In genomic region chr3:152151725-152152482, GRCm38 (mm10) we compare ENCODE assay signal across 7 mouse cellular contexts. TPM values are rescaled to one million over a fixed set of nuclear protein-coding genes. Genes with fewer than 3 reads are reported as not detected.
DNase-seq lines count a peak whose midpoint lies in the region; ATAC-seq and TF ChIP-seq lines count a peak whose summit lies in the region.

No protein-coding gene starts in this region.

- ATAC-seq in hindbrain, embryonic 13.5 days (ENCODE audit: low FRiP score), result no peak
- ATAC-seq in stomach, embryonic 16.5 days (ENCODE audit: insufficient read depth, low FRiP score), result peak; percentile 65

- H3K36me3 ChIP-seq in CH12.LX (replicated peaks in 1 of 2; ENCODE audit: control insufficient read depth in 1 of 2, insufficient read depth in 1 of 2, low read length in 1 of 2), result no peaks in the 10 kb centered on the region
- no peaks in the 10 kb centered on the region for H3K36me3 ChIP-seq in hindbrain, embryonic 13.5 days
- H3K36me3 ChIP-seq in liver, adult 2 months (ENCODE audit: control insufficient read depth, insufficient read depth, low read length), result no peaks in the 10 kb centered on the region
- no peaks in the 10 kb centered on the region for H3K36me3 ChIP-seq in stomach, embryonic 16.5 days (ENCODE audit: control insufficient read depth, insufficient read depth, low read length)

- no peak for TF ChIP-seq RAD21 in CH12.LX (IDR thresholded peaks at IDR 0.05; ENCODE audit: low read depth, low read length)

- H3K4me3 ChIP-seq in CH12.LX (replicated peaks in 1 of 3; ENCODE audit: low read depth in 2 of 3, low read length in 2 of 3, poor library complexity in 1 of 3), result peak overlapping the region in 1 of 3 experiments; percentile 29
- peak overlapping the region; percentile 19; the same call in 1 of the 2 replicates for H3K4me3 ChIP-seq in hindbrain, embryonic 13.5 days
- no peak overlapping the region; the same call in 1 of the 2 replicates for H3K4me3 ChIP-seq in liver, adult 2 months (ENCODE audit: insufficient read depth, low read depth, low read length)
- no peak overlapping the region for H3K4me3 ChIP-seq in stomach, embryonic 16.5 days (replicated peaks; ENCODE audit: low read length)

- no peaks in the 10 kb centered on the region for H3K9me3 ChIP-seq in CH12.LX (replicated peaks; ENCODE audit: low read length)
- no peaks in the 10 kb centered on the region for H3K9me3 ChIP-seq in hindbrain, embryonic 13.5 days
- H3K9me3 ChIP-seq in stomach, embryonic 16.5 days (replicated peaks; ENCODE audit: control insufficient read depth, low read length), result no peaks in the 10 kb centered on the region

- no peak for TF ChIP-seq CTCF in CH12.LX (conservative IDR thresholded peaks at IDR 0.05 in 1 of 2, IDR thresholded peaks at IDR 0.05 in 1 of 2; ENCODE audit: low read depth in 2 of 2, low read length in 2 of 2)
- no peak for TF ChIP-seq CTCF in liver, adult 2 months (IDR thresholded peaks at IDR 0.05; ENCODE audit: low read depth, low read length)

- intact Hi-C loops in gastrocnemius, postnatal 14 days (cut with DNase I; ENCODE audit: low total_unique reads), result no loop called here

- no peak for DNase-seq in CH12.LX (ENCODE audit: extremely low read depth)
- DNase-seq in MEL-GATA-1-ER (ENCODE audit: extremely low read depth, low read depth), result peak; percentile 39
- DNase-seq in liver, adult 2 months (ENCODE audit: extremely low read depth, low read depth, low spot score), result peak; percentile 77
- no peak for DNase-seq in gastrocnemius, adult 18-20 months (ENCODE audit: low spot score)
- no peak for DNase-seq in gastrocnemius, postnatal 14 days

- 69% methylated on average over 29 of the region's 29 CpGs for WGBS in hindbrain, embryonic 13.5 days
- WGBS in liver, adult 2 months, result 50% methylated on average over 25 of the region's 29 CpGs
- 59% methylated on average over 21 of the region's 29 CpGs for WGBS in stomach, embryonic 16.5 days

- H3K27ac ChIP-seq in CH12.LX (ENCODE audit: insufficient read depth, low read depth), result no peak overlapping the region
- H3K27ac ChIP-seq in hindbrain, embryonic 13.5 days, result no peak overlapping the region
- no peak overlapping the region for H3K27ac ChIP-seq in liver, adult 2 months (replicated peaks; ENCODE audit: insufficient read depth, low read depth, low read length)
- no peak overlapping the region for H3K27ac ChIP-seq in stomach, embryonic 16.5 days (ENCODE audit: low read length)

- dilution Hi-C loops in CH12.LX (cut with MboI; ENCODE audit: extremely low pct_ligation_motif_present, extremely low pct_unique_long_range_greater_than_20kb, low sequenced_read_pairs), result no loop called here

- TF ChIP-seq POLR2A in CH12.LX (IDR thresholded peaks at IDR 0.05; ENCODE audit: low read depth, low read length), result no peak
- TF ChIP-seq POLR2A in liver, adult 2 months (IDR thresholded peaks at IDR 0.05; ENCODE audit: extremely low read depth, insufficient read depth, low read length), result no peak

- TF ChIP-seq EP300 in CH12.LX (IDR thresholded peaks at IDR 0.05; ENCODE audit: low read length), result no peak; the same call in 1 of the 2 replicates

- in situ Hi-C loops in CH12.LX (cut with MboI; ENCODE audit: low pct_ligation_motif_present, low pct_unique_long_range_greater_than_20kb, low sequenced_read_pairs), result no loop called here

- peaks cover 11 to 24% of the 10 kb centered on the region in 2 experiments for H3K4me1 ChIP-seq in CH12.LX (ENCODE audit: control insufficient read depth in 1 of 2, insufficient read depth in 2 of 2)
- H3K4me1 ChIP-seq in hindbrain, embryonic 13.5 days (replicated peaks), result peaks cover 6% of the 10 kb centered on the region; the same call in 1 of the 2 replicates
- no peaks in the 10 kb centered on the region for H3K4me1 ChIP-seq in liver, adult 2 months (ENCODE audit: control insufficient read depth, insufficient read depth, low read length)
- H3K4me1 ChIP-seq in stomach, embryonic 16.5 days (ENCODE audit: control insufficient read depth, insufficient read depth, low read length), result peaks cover 14% of the 10 kb centered on the region; the same call in 1 of the 2 replicates

- peak overlapping the region; percentile 45; the same call in 1 of the 2 replicates for H3K4me2 ChIP-seq in CH12.LX (ENCODE audit: insufficient read depth, low read depth, poor library complexity, severe bottlenecking)
- H3K4me2 ChIP-seq in hindbrain, embryonic 13.5 days, result peak overlapping the region; percentile 39
- peak overlapping the region; percentile 28 for H3K4me2 ChIP-seq in stomach, embryonic 16.5 days (ENCODE audit: low read depth, low read length)

- no peaks in the 10 kb centered on the region for H3K27me3 ChIP-seq in CH12.LX (replicated peaks)
- H3K27me3 ChIP-seq in hindbrain, embryonic 13.5 days, result no peaks in the 10 kb centered on the region
- H3K27me3 ChIP-seq in liver, adult 2 months (ENCODE audit: control insufficient read depth, insufficient read depth, low read length), result no peaks in the 10 kb centered on the region
- no peaks in the 10 kb centered on the region for H3K27me3 ChIP-seq in stomach, embryonic 16.5 days (ENCODE audit: control insufficient read depth, insufficient read depth, low read length)

- H3K9ac ChIP-seq in CH12.LX (ENCODE audit: insufficient read depth, low read depth), result no peak overlapping the region
- no peak overlapping the region for H3K9ac ChIP-seq in hindbrain, embryonic 13.5 days
- H3K9ac ChIP-seq in liver, adult 2 months (ENCODE audit: low read depth, low read length), result no peak overlapping the region
- H3K9ac ChIP-seq in stomach, embryonic 16.5 days (ENCODE audit: low read length), result no peak overlapping the region

- no peaks in the 10 kb centered on the region for H3K79me2 ChIP-seq in CH12.LX (replicated peaks; ENCODE audit: control insufficient read depth, extremely low read depth, insufficient read depth, poor library complexity, severe bottlenecking)
- H3K79me2 ChIP-seq in liver, adult 2 months (ENCODE audit: control insufficient read depth, insufficient read depth, low read length), result no peaks in the 10 kb centered on the region

TF ChIP-seq in CH12.LX, 34 proteins besides CTCF, POLR2A, EP300 and RAD21:
- peak; percentile 37; the same call in 1 of the 2 replicates for TF ChIP-seq JUN (IDR thresholded peaks at IDR 0.05; ENCODE audit: insufficient read depth, low read depth, low read length)
- no peak; the same call in 1 of the 2 replicates for TF ChIP-seq MEF2A (IDR thresholded peaks at IDR 0.05; ENCODE audit: borderline replicate concordance, low read depth, low read length)
- peak; percentile 27; the same call in 1 of the 2 replicates for TF ChIP-seq MXI1 (IDR thresholded peaks at IDR 0.05; ENCODE audit: low read depth, low read length)
- TF ChIP-seq ZKSCAN1 (IDR thresholded peaks at IDR 0.05; ENCODE audit: borderline replicate concordance, low read depth, low read length), result no peak
- no peak for TF ChIP-seq ZC3H11A (IDR thresholded peaks at IDR 0.05; ENCODE audit: low read depth, low read length)
- TF ChIP-seq HCFC1 (IDR thresholded peaks at IDR 0.05; ENCODE audit: low read depth, low read length), result no peak
- TF ChIP-seq USF1 (IDR thresholded peaks at IDR 0.05; ENCODE audit: low read depth, low read length), result no peak
- TF ChIP-seq ZNF384 (IDR thresholded peaks at IDR 0.05; ENCODE audit: low read depth, low read length), result no peak
TF ChIP-seq in CH12.LX: peak in this region for 2.

RNA-seq across cellular contexts. Expression of gene Gipc2, which starts 14.1 kb away (rescaled TPM):
- total RNA-seq in CH12.LX (2012; rRNA removed) (0.38 TPM in 1 of 2 replicates, not detected in the other), CH12.LX (2014; rRNA removed) (0.24 TPM in 1 of 2 replicates, not detected in the other)
- 1.2 and 1.7 TPM in 2 replicates for polyA plus RNA-seq in CH12.LX (2012; ENCODE audit: insufficient read length, low read depth)
- polyA plus RNA-seq in hindbrain, embryonic 13.5 days (2015; fragmentation: Nextera tagmentation; extraction: Ambion mirVana), result 8.4 and 9.2 TPM in 2 replicates
- total RNA-seq in liver, adult 2 months (2014; rRNA removed), result 0.34 and 0.46 TPM in 2 replicates
- 0.05 and 0.22 TPM in 2 replicates for polyA plus RNA-seq in liver, adult 2 months (2012; rRNA removed)
- 56.1 and 59.9 TPM in 2 replicates for polyA plus RNA-seq in stomach, embryonic 16.5 days (2015; fragmentation: Nextera tagmentation; extraction: Ambion mirVana)
- total RNA-seq in gastrocnemius, adult 18-20 months (2021), result under 1 TPM in 1 of 2 experiments, not detected in 1; 0.55 TPM
- total RNA-seq in gastrocnemius, postnatal 14 days (2021), result 1 to 10 TPM in 1 of 2 experiments, under 1 TPM in 1; 0.82 to 1.1 TPM

RNA-seq across cellular contexts. Expression of gene Dnajb4, which starts 58.2 kb away (rescaled TPM):
- total RNA-seq in CH12.LX (2012; rRNA removed), result 11.7 and 14.9 TPM in 2 replicates
- 26.4 and 30.0 TPM in 2 replicates for total RNA-seq in CH12.LX (2014; rRNA removed)
- 17.7 and 19.5 TPM in 2 replicates for polyA plus RNA-seq in CH12.LX (2012; ENCODE audit: insufficient read length, low read depth)
- polyA plus RNA-seq in hindbrain, embryonic 13.5 days (2015; fragmentation: Nextera tagmentation; extraction: Ambion mirVana), result 37.0 and 37.5 TPM in 2 replicates
- total RNA-seq in liver, adult 2 months (2014; rRNA removed), result 22.4 and 23.0 TPM in 2 replicates
- 5.3 and 6.3 TPM in 2 replicates for polyA plus RNA-seq in liver, adult 2 months (2012; rRNA removed)
- polyA plus RNA-seq in stomach, embryonic 16.5 days (2015; fragmentation: Nextera tagmentation; extraction: Ambion mirVana), result 38.9 and 39.8 TPM in 2 replicates
- 100 to 1,000 TPM in 1 of 2 experiments, 10 to 100 TPM in 1; 51.5 to 107 TPM for total RNA-seq in gastrocnemius, adult 18-20 months (2021)
- 10 to 100 TPM; 45.4 to 48.2 TPM for total RNA-seq in gastrocnemius, postnatal 14 days (2021)

RNA-seq across cellular contexts. Expression of gene Fubp1, which starts 58.3 kb away (rescaled TPM):
- total RNA-seq in CH12.LX (2012; rRNA removed) (214 and 306 TPM in 2 replicates), CH12.LX (2014; rRNA removed) (333 and 398 TPM in 2 replicates)
- polyA plus RNA-seq in CH12.LX (2012; ENCODE audit: insufficient read length, low read depth), result 224 and 237 TPM in 2 replicates
- polyA plus RNA-seq in hindbrain, embryonic 13.5 days (2015; fragmentation: Nextera tagmentation; extraction: Ambion mirVana), result 297 and 299 TPM in 2 replicates
- 61.9 and 71.5 TPM in 2 replicates for total RNA-seq in liver, adult 2 months (2014; rRNA removed)
- 17.5 and 28.1 TPM in 2 replicates for polyA plus RNA-seq in liver, adult 2 months (2012; rRNA removed)
- polyA plus RNA-seq in stomach, embryonic 16.5 days (2015; fragmentation: Nextera tagmentation; extraction: Ambion mirVana), result 156 and 169 TPM in 2 replicates
- total RNA-seq in gastrocnemius, adult 18-20 months (2021), result 10 to 100 TPM; 21.6 to 31.6 TPM
- 10 to 100 TPM; 31.5 to 35.2 TPM for total RNA-seq in gastrocnemius, postnatal 14 days (2021)

Comparison
In these comparisons a context has a peak if more than half of its experiments do, and no peak if none do; other contexts are left out.
1. DNase-seq: peak in MEL-GATA-1-ER (single experiment) and liver, adult 2 months (single experiment); none in CH12.LX (single experiment), gastrocnemius, adult 18-20 months (single experiment) and gastrocnemius, postnatal 14 days (single experiment).
2. Peak in every context shown above with its lines, with median percentiles within 50 percentile points of each other: H3K4me2 ChIP-seq.